Mouse (Mus musculus) liver, adult 2 months (tissue): ENCODE data around the gene Olfr1320.

Experiments
- CTCF ChIP-seq: fragments of 200-500 bp; IDR thresholded peaks from 2 replicates; pipeline ENCODE4 v1.5.1; 2011; ENCODE audit warnings: low read depth, low read length, control low read depth
- POLR2A ChIP-seq: fragments of 200-500 bp; IDR thresholded peaks from 2 replicates; pipeline ENCODE4 v1.6.1; 2011; ENCODE audit warnings: low read length, control low read depth; ENCODE audit not compliant: insufficient read depth; ENCODE audit errors: extremely low read depth

DNA sequence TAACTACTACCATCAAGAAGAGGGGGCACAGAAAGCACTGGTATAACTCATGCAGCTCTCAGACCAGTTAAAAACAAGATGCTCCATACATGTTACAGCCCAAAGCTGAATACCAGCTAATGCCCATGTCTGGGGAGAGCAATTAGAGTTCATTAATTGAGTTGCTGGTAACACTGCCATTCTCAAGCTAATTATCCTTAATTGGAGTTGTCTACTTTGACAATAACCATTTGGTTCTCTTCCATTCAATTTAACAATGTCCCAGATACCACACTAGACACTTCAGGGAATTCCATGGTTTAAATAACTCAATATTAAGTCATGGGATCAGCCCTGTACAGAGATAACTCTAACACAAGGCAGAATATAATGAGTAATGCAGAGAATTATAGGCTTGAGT, 44.6 kb upstream of the Olfr1320 start:
- TF ChIP-seq CTCF (no peak), POLR2A (no peak)
